Mouse (Mus musculus) heart, adult 2 months (tissue): ENCODE results near the gene Pcdh19. TPM values are rescaled to one million over a fixed set of nuclear protein-coding genes. Genes with fewer than 3 reads are reported as not detected.

ENCODE experiments used
- DNase-seq, 2 experiments: peaks; one replicate each; pipeline ENCODE4 v3.0.0; 2021
- H3K27ac ChIP-seq: fragments of 200-600 bp; 2 replicates; pipeline ENCODE4 v1.8.1; 2022
- H3K27me3 ChIP-seq: fragments of 200-500 bp; 2 replicates; pipeline ENCODE4 v1.6.1; 2012; ENCODE audit warnings: mild to moderate bottlenecking, low read length, inconsistent platforms, mixed read lengths; ENCODE audit not compliant: control insufficient read depth, insufficient read depth
- H3K36me3 ChIP-seq: fragments of 200-500 bp; 2 replicates; pipeline ENCODE4 v1.6.1; 2012; ENCODE audit warnings: low read length, inconsistent platforms; ENCODE audit not compliant: control insufficient read depth, insufficient read depth
- H3K4me1 ChIP-seq: fragments of 200-500 bp; 2 replicates; pipeline ENCODE4 v1.6.1; 2011; ENCODE audit warnings: low read length; ENCODE audit not compliant: control insufficient read depth, insufficient read depth
- H3K4me3 ChIP-seq: fragments of 200-600 bp; 2 replicates; pipeline ENCODE4 v1.8.1; 2022
- H3K79me2 ChIP-seq: fragments of 200-500 bp; replicated peaks from 2 replicates; pipeline ENCODE4 v1.6.1; 2012; ENCODE audit warnings: mild to moderate bottlenecking, inconsistent platforms, low read length, moderate library complexity, mixed read lengths; ENCODE audit not compliant: control insufficient read depth, insufficient read depth
- H3K9ac ChIP-seq: fragments of 200-500 bp; 2 replicates; pipeline ENCODE4 v1.6.1; 2012; ENCODE audit warnings: low read depth, mild to moderate bottlenecking, control low read depth, inconsistent platforms, low read length, mixed read lengths
- CTCF ChIP-seq: fragments of 200-600 bp; IDR thresholded peaks from 2 replicates; pipeline ENCODE4 v1.8.1; 2022; ENCODE audit warnings: antibody characterized with exemption, mild to moderate bottlenecking, moderate library complexity
- EP300 ChIP-seq: fragments of 200-500 bp; IDR thresholded peaks from 2 replicates; pipeline ENCODE4 v1.6.1; 2011; ENCODE audit warnings: low read depth, low read length, control low read depth; ENCODE audit not compliant: insufficient read depth
- POLR2A ChIP-seq: fragments of 200-500 bp; IDR thresholded peaks from 2 replicates; pipeline ENCODE4 v1.6.1; 2011; ENCODE audit warnings: mild to moderate bottlenecking, low read depth, low read length, control low read depth; ENCODE audit not compliant: insufficient read depth
- WGBS: fragments of 180-500 bp; shearing (Covaris S2); methylation state at CpG from one replicate; pipeline ENCODE4 v1.1.7; 2018; 5-methylcytosine and 5-hydroxymethylcytosine counted together
- intact Hi-C: fragments of 180-260 bp; cut with DNase I; formaldehyde crosslinking; loops from one replicate; pipeline ENCODE4 v1.15.1; 2025
- polyA plus RNA-seq: library from polyadenylated mRNA; depleted of rRNA; stranded (reverse); fragments of >200 nt; gene quantifications from 2 replicates; pipeline ENCODE4 v1.2.3, GENCODE M21; 2012
- total RNA-seq, 2 experiments: library from RNA; stranded (reverse); gene quantifications; 2 replicates each; pipeline ENCODE4 v1.2.3; 2021

Gene Pcdh19
- total and polyA plus RNA-seq, 3 experiments = 1.9 to 8.5 (median 7.9) TPM

DNA sequence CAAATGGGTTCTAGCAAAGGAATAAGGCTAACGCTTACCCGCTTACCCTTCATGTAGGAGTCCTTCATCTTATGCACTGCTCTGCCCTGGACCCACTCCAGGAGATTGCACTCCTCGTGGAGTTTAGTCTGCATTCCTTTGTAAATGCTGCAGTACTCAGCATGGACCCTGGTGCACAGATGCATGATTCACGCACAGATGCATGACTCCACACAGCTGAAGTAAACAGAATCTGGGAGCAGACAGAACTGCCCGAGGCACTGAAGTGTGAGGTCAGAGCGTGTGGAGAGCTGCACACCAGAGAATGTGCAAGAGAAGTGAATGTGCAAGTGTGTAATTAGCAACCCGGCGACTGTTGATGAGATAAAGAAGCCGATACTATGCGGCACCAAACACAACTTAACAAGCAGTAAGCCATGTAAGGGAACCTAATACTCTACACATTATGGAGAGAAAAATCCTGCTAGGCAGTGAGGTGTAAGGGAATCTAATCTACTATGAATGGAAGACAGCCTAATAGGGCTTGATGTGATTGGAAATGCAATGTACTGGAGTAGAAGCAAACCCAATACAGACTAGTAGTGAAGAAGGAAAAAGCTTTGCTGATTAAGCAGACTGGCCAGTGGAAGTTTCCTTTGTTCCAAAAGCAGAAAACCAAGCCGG, 32.8 kb downstream of the Pcdh19 start:
- TF ChIP-seq EP300 (no peak), POLR2A (no peak), CTCF (no peak)
- WGBS = 61% methylated on average over 11 of the region's 11 CpGs
- Histone ChIP-seq H3K27ac (no peak overlapping the region; the same call in 1 of the 2 replicates), H3K36me3 (no peaks in the 10 kb centered on the region), H3K79me2 (no peaks in the 10 kb centered on the region), H3K4me3 (no peak overlapping the region), H3K27me3 (no peaks in the 10 kb centered on the region), H3K9ac (no peak overlapping the region), H3K4me1 (peaks cover 6% of the 10 kb centered on the region)
- DNase-seq = no peak
- intact Hi-C loops = loop anchor here (5.0 kb wide), 1 partner anchor 49 kb away; no protein-coding TSS in a partner anchor

DNA sequence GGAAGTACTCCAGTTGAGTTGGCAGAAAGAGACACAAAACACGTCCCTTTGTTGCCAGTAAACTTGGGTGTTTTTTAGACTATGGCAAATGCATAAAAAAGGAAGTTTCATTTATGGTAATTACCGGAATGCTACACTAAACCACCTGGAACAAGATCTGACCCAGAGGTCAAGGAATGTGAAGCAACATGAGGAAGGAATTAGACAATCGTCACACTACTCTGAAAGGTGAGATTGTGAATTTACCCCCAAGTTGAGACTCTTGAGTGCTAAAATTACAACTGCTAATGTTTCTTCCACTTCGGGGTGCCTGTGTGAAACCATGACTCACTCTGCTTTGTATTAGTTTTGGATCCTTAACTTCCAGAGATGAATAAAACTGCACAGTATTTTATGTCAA, 33.6 kb downstream of the Pcdh19 start:
- intact Hi-C loops = loop anchor here (5.0 kb wide), 1 partner anchor 48 kb away; no protein-coding TSS in a partner anchor
- DNase-seq = no peak
- H3K36me3 ChIP-seq = no peaks in the 10 kb centered on the region
- H3K9ac ChIP-seq = no peak overlapping the region
- no peak for TF ChIP-seq EP300
- no peak for TF ChIP-seq CTCF
- no peak for TF ChIP-seq POLR2A
- WGBS = 47% methylated on average over 4 of the region's 4 CpGs
- no peaks in the 10 kb centered on the region for H3K79me2 ChIP-seq
- H3K4me3 ChIP-seq = no peak overlapping the region
- H3K27me3 ChIP-seq = no peaks in the 10 kb centered on the region
- no peak overlapping the region for H3K27ac ChIP-seq
- H3K4me1 ChIP-seq = peaks cover 6% of the 10 kb centered on the region

DNA sequence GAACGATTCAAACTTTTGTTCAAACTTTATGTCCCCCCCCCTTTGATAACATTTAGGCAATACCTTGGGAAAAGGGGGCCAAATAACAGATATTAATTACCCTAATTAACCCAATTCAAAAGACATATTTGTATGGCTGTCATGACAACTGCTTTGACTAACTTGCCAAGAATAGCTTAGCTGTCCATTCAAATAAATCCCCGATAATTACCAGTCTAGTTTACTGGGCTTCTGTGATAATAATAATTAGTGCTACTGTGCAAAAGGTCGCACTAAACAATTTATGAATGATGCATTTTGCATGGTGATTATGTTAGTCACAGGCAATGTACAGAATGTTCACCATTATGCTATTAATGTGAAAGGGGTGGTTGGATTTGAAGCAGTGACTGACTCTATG, 35.7 kb downstream of the Pcdh19 start:
- DNase-seq = no peak
- TF ChIP-seq CTCF (no peak), POLR2A (no peak), EP300 (no peak)
- no peak overlapping the region for H3K4me3 ChIP-seq
- 62% methylated on average over 3 of the region's 3 CpGs for WGBS
- H3K9ac ChIP-seq = no peak overlapping the region
- H3K79me2 ChIP-seq = no peaks in the 10 kb centered on the region
- peaks cover 4% of the 10 kb centered on the region for H3K4me1 ChIP-seq
- intact Hi-C loops = no loop called here
- no peaks in the 10 kb centered on the region for H3K27me3 ChIP-seq
- H3K36me3 ChIP-seq = no peaks in the 10 kb centered on the region
- no peak overlapping the region for H3K27ac ChIP-seq

DNA sequence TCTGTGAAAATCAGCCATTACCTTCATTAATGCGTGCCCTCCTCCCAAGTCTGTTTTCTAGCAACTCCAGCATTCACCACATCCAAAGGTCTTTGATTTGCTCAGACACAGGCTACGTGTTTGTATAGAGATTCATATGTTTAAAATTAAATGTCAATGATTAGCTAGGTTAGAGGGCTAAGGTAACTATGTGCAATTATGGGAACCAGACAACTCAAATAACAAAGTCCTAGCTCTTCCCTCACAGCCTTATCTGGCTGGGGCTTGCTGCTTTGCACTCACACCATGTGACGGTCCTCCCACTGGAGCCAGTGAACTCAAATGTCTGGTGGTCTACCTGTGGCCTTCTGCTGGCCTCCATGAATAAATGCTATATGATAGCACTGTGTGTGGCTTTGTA, 38.4 kb downstream of the Pcdh19 start:
- H3K36me3 ChIP-seq = no peaks in the 10 kb centered on the region
- no peak overlapping the region for H3K27ac ChIP-seq
- 76% methylated on average over 3 of the region's 3 CpGs for WGBS
- DNase-seq = no peak
- no peaks in the 10 kb centered on the region for H3K79me2 ChIP-seq
- no peaks in the 10 kb centered on the region for H3K27me3 ChIP-seq
- H3K9ac ChIP-seq = no peak overlapping the region
- no peak overlapping the region for H3K4me3 ChIP-seq
- H3K4me1 ChIP-seq = no peaks in the 10 kb centered on the region
- TF ChIP-seq POLR2A = no peak
- TF ChIP-seq CTCF = no peak
- intact Hi-C loops = no loop called here

DNA sequence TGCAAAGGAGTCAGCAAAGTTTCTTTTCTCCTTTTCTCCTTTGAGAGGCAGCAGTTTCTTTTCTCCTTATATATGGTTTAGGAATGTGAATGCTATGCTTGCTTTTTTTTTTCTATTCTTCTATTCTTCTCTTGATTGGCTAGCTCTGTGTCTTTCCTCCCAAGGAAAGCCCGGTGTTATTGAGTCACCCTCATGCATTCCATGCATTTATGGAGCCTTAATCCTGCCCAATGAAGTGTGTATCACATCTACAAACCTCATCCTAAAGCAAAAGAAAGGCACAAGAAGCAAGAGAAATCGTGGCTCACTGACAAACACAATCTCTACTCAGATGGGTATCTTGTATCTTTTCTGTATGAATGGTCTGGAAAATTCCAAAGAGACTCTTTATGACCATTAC, 41.0 kb downstream of the Pcdh19 start:
- no peak overlapping the region for H3K27ac ChIP-seq
- WGBS = 56% methylated on average over 2 of the region's 2 CpGs
- no peaks in the 10 kb centered on the region for H3K4me1 ChIP-seq
- no peak for DNase-seq
- intact Hi-C loops = no loop called here
- H3K27me3 ChIP-seq = no peaks in the 10 kb centered on the region
- TF ChIP-seq POLR2A (no peak), EP300 (no peak), CTCF (no peak)
- no peaks in the 10 kb centered on the region for H3K36me3 ChIP-seq
- no peak overlapping the region for H3K9ac ChIP-seq
- H3K4me3 ChIP-seq = no peak overlapping the region
- H3K79me2 ChIP-seq = no peaks in the 10 kb centered on the region

DNA sequence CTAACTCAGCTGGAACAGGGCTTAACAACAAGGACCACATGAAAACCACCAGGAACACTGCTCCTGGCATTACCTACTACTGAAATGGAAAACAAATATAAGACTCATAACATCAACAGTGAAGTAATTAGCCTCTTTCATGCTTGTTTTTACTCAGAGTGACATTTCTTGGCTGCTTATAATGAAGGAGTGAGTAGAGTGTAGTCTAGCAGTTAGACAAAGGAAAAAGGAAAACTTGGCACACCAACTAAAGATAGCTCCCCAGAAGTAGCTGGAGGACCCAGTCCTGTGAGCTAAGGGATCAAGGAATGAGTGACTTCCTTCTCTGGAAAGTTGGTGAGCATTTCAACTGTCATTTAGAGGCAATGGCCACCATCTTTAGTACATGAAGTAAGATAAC, 49.3 kb downstream of the Pcdh19 start:
- DNase-seq = no peak
- H3K36me3 ChIP-seq = no peaks in the 10 kb centered on the region
- no peaks in the 10 kb centered on the region for H3K79me2 ChIP-seq
- H3K27me3 ChIP-seq = no peaks in the 10 kb centered on the region
- no peak overlapping the region for H3K9ac ChIP-seq
- H3K27ac ChIP-seq = no peak overlapping the region
- TF ChIP-seq CTCF (no peak), EP300 (no peak), POLR2A (no peak)
- intact Hi-C loops = no loop called here
- H3K4me3 ChIP-seq = no peak overlapping the region
- H3K4me1 ChIP-seq = no peaks in the 10 kb centered on the region
